Mouse (Mus musculus) liver, adult 2 months (tissue): ENCODE measurements around the gene Klhl29.

Experiments used
- CTCF ChIP-seq: fragments of 200-500 bp; IDR thresholded peaks from 2 replicates; pipeline ENCODE4 v1.5.1; 2011; ENCODE audit warnings: low read depth, low read length, control low read depth
- POLR2A ChIP-seq: fragments of 200-500 bp; IDR thresholded peaks from 2 replicates; pipeline ENCODE4 v1.6.1; 2011; ENCODE audit warnings: low read length, control low read depth; ENCODE audit not compliant: insufficient read depth; ENCODE audit errors: extremely low read depth

DNA sequence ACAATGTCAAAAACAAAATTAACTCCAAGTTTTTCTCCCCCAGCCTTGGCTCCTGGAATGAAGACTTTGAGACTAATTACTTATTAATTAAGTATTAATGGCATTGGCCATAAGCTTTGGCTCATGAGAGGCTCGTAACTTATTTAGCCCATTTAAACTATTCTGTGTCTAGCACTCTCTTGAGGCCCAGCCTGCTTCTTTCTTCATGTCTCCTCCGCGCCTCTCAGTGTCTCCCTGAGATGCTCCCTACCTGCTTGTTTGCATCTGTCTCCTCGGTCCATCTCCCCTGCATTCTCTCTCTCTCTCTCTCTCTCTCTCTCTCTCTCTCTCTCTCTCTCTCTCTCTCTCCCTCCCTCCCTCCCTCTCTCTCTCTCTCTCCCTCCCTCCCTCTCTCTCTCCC, 294.0 kb downstream of the Klhl29 start:
- TF ChIP-seq CTCF (no peak), POLR2A (no peak)
